Mouse (Mus musculus): Measurements from ENCODE around the gene Spcs3.
"Not testable (repeated sequence)": the region's sequence is repeated elsewhere in the genome, so short reads cannot be mapped to it uniquely, and the experiment has no call there.

Gene Spcs3

DNA sequence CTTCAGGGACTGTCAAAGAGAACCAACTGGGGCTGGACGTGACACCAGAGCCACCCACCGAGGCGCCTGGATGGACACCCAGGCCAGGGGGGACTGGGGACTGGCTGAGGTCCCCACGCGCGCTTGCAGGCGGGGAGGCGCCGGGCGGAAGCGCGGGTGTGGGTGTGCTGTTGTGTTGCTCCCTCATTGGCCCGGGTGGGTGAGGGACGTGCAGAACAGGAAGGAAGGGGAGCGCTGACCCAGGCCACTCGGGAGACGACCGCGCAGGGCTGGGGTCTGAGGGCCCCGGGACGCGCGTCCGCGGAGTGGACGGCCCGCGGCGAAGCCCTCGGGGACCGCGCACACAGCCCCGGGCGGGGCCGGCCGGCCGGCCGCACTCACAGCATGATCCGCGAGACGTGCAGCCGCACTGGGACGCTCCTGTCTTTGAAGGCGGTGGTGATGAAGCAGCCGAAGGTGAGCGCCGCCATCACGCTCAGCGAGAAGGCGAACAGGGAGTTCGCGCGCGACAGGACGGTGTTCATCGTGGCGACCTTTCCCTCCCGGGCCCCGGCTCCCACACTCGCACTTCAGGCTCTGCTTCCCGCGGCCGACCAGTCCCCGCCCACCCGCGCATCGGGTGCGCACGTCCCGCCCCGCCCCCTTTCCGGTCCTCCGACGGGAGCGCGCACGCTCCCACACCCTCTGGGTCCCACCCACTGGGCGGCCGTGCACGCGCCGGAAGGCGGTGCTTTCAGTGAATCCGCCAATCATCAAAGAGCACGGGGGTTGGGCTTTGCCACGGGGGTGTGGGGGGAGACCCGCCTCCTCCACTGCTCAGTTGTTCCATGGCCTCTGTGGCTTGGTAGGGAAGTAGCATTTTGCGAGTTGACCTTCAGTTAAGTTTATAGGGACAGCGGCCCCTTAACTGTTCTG is at the start of gene Spcs3, which contains the start of gene Asb5:
Spcs3 (minus strand) TSS at position 617 of the 915 bp plus-strand sequence.
Asb5 (plus strand) TSS at position 199 of the 915 bp plus-strand sequence.
- peak; percentile 95 for DNase-seq

DNA sequence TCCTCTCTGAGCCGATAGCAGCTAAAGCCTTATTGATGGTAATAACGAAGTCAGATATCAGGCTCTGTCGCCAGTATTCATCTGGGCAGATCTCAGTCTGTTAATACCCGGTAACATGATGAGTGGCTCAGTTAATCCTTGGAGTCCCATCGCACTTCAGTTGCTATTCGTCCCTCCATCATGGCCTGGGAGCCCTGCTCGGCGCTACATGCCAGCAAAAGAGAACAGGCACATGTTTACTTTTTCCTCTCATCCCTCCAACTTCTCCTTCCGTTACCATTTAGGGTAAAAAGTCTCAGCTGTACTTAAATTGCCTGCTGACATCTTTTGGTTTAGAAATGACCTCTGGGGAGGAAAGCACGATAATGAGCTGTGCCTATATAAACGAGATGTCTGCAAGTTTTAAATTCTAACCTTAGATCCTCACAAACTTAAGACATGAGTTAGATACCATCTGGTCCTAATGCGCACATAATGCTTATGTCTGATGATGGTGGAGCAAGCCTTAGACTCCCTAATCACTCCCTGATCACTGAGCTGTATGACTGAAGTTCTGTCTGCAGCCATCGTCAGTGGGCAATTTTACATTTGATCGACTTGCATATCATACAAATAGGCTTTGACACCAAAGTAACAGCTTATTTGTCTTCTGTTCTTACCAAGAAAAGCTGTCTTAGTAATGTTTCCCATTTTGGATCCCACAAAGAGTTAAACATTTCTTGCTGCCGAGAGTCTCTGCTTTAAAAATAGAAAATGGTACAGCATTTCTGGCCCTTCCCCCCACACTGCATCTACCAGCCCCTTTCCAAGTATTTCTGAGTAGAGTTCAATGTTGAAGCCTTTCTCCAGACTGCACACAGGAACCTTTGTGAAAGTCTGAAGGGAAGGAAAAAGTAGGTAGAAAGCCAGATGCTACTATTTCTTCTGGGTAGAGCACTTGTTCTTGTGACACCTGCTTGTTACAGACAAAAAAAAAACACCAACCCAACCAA is 41.1 kb upstream of the Spcs3 start:
- no peak for DNase-seq

DNA sequence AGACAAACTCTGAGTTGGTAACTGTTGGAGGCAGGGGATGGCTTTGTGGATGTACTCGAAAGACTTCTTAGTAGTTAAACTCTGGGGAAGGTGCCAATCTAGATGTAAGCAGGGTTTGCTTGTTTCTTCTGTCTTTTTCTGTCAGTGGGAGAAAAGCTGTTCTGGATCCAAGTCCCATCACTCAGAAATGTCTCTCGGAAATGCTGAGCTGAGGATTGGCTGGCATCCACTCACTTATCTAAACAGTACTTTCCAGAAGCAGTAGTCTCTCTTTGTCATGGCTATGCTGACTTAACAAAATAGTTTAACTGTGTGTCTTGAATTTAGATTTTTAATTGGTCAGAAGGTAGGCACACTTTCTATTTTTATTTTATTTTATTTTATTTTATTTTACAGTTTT is 37.4 kb upstream of the Spcs3 start:
- no peak for DNase-seq

DNA sequence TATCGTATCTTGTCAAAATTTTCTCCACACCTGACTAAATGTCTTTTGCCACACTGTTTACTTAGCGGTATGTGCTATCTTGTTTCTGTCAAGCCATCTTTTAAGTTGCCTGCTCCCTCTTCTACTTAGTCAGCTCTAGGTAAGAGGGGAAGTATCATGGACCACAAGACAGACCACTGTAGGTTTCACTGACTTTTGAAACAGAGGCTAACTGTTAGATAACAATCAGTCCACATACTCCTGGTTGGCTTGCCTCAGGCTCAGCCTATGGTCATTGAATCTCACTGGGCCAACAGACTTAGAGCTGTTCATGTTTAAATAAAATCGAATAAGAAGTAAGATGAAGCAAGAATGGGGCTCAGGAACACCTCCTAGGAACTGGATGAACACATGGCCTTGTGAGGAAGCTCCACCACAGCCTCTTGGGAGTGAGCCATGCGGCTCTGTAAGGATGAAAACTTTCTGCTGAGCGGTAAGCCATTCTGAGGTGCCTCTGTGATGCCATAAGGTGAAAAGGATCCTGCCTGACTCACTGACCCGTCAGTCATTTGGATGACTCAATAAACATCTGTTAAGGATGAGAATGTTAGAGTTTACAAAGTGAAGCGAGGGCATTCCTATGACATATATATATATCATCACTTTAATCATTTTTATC is 35.9 kb upstream of the Spcs3 start:
- no peak for DNase-seq

DNA sequence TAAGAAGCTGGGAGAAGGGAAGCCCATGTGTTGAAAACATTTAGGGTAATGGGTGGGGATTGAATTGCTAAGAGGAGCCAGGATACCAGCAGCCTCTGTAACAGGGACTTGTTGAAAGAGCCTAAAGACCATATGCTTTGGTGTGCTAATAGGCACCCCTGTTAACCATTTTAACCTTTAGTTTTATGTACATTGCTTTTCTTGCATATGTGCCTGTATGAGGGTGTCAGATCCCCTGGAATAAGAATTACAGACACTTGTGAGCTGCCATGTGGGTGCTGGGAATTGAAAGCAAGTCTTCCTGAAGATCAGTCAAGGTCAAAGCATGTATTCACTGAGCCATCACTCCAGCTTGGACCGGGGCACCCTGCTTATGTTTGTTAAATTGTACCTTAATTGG is 35.4 kb upstream of the Spcs3 start:
- no peak for DNase-seq

DNA sequence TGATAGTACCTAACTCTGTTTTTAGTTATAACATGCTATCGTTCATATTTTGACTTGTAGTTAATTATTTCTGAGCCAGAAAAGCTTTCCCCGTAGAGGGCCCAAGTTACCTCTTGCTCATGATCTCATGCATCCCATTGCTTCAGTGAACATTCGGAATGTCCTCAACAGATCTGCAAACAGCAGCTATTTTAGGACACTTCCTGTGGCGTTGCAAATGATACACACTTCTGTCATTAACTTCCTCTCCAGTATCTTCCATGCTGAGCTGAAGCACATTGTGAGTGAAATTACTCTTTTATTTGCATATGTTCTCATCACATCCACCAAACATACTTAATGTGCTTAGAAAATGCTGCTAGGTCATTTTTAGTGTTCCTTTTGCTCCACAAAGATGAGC is 32.3 kb upstream of the Spcs3 start:
- no peak for DNase-seq

DNA sequence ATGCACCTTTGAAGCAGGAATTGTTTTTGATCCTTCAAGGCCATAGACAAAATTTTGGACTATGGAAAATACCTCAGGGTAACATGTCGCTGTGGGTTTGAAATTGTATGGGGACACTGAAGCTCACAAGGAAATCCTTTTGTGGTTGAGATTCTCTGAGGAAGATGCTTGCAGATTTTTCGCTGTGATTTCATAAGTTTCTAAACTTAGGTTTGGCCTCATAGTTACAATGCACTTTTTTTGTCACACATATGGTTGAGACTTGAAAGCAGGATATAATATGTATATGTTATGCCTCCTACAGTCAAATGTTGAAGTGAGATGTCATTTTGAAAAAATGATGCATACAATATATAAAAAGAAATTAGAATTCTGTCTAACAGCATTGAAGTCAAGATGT is 25.1 kb upstream of the Spcs3 start:
- DNase-seq, result no peak

DNA sequence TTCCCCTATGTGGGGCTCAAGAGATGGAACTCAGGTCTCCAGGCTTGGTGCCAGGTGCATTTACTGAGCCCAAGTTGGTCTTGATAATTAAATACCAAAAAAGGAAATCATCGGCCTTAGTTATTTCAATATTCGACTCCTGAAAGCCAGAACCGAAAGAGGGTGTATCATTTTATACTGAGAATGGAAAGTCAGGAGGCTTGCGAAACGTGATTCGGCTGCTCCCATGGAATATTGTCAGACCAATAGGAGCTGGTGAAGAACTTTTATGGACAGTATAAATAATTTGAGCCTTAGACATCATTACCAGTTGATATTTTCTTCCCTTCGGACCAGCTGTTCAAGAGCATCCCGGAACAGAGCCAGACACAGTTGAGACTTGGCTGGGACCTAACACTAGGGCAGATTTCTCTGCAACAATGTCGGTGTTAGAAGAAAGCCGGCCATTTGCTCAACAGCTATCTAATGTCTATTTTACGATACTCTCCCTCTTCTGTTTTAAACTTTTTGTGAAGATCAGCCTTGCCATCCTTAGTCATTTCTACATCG is 20.3 kb upstream of the Spcs3 start:
- DNase-seq, result no peak

DNA sequence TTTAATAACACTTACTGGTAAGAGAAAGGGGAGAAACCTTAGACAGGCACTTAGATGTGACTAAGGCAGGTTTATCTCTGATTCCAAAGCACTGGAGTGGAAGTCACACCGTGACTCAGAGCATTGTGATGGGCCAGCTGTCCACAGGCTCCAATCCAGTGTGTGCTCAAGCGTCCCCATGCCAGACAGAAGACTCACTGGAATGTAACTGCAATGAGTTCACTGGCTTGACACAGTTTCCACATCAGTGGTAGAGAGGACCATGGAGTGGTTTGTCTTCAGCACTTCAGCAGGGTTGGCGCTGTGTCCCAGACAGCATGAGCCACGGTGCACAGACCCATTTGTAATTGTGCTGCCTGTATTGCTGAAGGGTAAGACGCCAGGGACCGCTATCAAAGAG is 18.6 kb upstream of the Spcs3 start:
- no peak for DNase-seq

DNA sequence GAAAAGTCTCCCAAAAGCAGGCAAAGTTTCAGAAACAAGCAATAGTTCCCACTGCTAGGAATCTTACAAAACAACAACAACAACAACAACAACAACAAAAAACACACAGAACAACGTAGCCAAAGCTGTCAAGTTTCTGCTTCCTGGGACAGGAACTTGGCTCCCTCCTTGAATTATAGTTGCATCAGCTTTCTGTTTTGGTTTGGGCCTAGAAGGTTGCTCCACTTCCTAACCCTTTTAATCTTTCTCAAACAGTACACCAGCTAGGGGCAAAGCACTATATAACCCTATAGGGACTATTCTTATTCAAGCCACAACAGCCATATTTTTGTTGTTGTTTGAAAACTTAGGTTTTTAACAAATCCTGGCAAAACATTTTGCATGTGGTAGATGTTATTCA is 11.5 kb upstream of the Spcs3 start:
- no peak for DNase-seq

DNA sequence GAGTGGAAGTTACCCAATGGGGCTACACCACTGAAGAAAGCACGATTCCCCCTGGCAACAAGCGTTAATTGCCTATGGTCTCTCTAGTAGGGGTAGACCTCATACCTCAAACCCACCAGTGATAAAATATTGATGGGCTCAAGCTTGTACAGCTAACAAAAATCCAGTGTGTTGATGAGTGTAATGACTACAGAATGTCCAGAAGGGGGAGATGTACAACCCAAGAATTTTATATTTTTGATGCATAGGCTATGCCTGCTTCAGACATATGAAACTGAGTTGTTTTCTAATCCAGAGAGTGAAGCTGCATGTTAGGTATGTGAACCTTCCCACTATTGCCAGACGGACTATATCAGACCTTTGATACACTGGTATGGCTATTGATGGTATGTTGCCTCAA is 7.5 kb upstream of the Spcs3 start:
- no peak for DNase-seq

DNA sequence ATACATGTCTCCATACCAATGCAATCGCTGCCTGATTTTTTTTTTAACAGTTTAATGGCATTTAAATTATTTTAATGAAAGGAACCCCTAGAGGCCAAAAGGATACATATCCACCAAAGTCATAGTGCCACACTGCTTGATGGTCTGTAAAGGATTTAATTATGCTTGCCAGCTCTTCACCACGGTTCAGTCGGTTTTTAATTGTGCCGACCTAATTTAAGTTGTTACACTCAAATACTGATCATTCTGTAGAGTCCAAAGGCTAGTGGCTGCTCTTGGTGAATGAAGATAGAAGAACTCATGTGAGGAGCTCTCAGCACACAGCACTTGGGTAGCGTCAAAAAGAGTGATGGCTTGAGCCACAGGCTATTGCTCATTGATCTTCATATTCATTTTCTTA is 5.4 kb upstream of the Spcs3 start:
- DNase-seq, result no peak

DNA sequence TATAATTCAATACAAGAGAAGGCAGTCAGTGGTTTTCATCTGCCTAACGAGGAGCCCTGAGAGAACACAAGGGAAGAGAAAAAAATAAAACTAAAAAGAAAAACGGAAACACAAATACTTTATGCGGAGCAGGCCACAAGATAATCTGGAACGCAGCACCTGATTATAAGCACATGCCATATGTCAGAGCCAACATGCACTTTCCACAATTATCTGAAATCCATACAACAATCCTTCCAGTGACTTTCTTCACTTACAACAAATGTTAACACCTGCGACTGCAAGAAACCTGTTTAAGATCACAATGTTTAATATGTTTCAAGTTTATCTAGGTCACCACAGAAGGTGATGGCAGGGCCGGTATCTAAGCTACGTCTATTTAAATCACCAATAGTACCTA is 1.2 kb downstream of the Spcs3 start:
- DNase-seq, result no peak

DNA sequence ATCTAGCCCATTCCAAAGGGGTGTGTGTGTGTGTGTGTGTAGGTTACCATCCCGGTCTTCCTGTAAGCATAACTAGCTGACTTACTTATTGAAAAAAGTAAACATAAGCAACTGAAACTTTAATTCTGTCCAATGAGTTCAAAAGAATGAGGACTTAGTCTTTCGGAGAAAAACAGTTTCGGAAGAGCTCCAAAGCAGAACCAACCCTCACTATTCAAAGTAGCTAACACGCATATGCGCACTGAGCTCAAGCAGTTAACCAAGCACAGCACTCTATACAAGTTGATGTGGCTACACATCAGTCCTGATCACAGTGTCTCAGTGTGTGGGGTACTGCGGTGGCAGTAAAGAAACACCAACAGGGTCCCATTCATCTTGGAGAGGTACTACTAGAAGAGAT is 3.1 kb downstream of the Spcs3 start:
- no peak for DNase-seq

DNA sequence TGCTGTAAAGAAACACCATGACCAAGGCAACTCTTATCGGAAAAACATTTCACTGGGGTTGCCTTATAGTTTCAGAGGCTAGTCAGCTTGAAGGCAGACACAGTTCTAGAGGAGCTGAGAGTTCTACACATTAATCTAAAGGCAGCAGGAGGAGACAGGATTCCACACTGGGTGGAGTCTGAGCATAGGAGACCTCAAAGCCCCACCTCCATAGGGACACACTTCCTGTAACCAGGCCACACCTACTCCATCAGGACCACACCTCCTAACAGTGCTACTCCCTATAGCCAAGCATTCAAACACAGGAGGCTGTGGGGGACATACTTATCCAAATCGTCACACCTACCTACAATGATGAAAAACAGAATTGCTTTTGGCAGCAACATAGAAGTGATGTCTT is 4.2 kb downstream of the Spcs3 start:
- no peak for DNase-seq

DNA sequence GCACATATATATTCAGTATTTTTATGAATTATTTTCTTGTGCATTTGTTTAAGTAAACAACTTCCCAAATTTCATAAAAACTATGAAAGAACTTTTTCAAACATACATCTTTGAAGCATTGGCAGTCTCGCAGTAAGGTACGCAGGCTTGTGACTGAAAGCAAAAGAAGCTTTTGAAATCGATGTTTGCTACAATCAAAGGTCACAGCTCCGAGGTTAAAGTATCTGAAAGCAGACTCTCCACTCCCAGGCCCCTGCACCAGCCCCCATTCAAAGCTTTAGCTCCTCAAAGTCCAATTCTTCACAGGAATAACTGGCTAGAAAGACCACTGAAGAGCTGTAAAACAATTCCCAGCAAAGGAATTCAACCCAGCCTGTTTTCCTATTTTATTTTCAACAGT is 9.3 kb downstream of the Spcs3 start:
- no peak for DNase-seq

DNA sequence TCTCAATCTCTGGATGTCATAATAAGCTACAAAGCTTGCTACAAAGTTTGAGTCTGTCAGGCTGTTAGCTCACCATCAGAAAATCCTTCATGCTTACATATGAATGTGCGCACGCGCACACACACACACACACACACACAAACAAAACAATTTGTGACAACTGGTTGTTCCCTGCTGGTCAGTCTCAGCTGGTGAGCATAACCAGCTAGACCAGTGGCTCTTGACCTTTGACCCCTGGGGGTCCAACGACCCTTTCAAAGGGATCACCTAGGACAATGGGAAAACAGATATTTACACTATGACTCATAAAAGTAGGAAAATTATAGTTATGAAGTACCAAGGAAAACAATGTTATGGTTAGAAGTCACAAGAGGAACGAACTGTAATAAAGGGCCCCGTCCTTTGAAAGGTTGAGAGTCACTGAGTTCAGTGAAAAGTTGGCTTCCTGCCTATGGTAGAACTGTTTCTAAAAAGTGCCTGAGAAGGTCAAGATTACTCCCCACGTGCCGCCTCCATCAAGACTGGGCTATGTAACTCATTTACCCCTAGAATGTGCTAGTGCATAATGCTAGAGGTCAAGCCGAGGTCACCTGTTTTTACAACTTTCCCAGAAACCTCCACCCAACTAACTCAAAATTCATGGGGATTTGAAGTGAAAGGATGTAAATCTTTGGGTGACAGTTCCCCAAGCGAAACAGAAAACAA is 10.9 kb downstream of the Spcs3 start:
- DNase-seq, result no peak

DNA sequence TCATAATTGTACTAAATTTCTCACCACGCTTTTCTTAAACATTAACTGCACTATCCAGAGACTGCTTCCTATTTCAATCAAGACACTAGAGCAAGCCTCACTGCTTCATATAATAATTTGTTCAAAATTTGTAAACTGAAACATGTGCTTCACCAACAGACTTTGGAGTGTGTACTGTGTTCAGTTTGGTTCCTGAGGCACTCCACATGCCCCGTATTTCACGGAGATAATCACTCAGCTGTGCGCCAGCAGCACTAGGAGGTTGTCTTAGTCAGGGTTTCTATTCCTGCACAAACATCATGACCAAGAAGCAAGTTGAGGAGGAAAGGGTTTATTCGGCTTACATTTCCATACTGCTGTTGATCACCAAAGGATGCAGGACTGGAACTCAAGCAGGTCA is 17.6 kb downstream of the Spcs3 start:
- DNase-seq, result not testable (repeated sequence)

DNA sequence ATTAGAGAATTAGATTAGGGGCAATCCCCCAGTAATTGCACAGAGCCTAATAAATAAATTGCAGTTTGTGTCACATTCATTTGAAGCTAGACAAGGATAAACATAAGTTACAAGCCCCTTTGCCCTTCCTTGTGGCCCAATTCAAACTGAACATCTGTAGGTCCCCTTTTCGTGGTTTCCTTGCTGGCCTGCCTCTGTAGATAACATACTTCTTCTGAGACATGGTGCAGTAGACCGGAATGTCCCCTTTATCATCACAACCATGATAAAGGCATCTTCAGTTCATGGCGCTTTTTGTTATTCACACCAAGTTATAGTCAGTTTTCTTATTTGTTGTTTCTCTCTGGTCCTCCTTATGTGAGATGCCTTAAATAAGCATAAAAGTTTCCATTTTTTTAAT is 18.0 kb downstream of the Spcs3 start:
- no peak for DNase-seq

DNA sequence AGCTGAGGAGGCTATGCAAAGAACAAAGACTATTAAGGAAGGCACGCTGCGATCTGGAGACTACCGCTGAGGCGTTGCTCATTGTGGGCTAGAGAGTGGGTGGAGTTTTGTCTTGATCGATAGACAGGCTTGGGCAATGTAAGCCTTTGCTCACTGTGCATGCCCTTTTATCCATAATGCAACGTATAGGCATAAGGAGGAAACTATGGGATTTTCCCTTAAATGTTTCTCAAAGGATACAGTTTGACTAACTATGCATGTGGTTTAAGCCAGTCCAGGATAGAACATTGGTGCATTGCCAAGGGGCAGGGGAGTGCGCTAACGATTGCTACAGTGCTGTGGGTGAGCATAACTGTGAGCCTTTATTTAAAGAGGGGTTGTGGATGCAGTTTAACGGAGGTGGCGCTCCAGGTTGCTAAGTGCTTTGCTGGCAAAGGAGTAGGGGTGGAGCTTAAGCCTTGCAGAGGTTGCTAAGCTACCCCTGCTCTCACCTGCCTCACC is 20.5 kb downstream of the Spcs3 start:
- peak; percentile 13 for DNase-seq

DNA sequence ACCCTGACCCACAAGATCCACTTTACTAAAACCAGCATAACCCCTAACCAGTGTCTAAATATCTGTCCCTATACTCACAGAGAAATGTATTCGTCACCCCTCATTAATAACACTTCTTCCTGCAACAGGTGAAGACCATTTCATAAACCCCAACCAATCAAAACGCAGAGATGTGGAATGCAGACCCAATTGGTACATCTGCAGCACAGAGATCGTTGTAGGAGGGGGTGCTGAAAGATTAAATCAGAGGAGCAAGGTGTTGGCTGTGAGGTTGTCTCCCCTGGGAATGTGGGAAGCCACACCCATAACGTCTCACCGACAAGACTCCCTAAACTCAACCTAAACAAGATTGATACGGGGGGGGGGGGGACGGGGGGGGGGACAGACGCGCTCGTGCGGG is 21.0 kb downstream of the Spcs3 start:
- no peak for DNase-seq

DNA sequence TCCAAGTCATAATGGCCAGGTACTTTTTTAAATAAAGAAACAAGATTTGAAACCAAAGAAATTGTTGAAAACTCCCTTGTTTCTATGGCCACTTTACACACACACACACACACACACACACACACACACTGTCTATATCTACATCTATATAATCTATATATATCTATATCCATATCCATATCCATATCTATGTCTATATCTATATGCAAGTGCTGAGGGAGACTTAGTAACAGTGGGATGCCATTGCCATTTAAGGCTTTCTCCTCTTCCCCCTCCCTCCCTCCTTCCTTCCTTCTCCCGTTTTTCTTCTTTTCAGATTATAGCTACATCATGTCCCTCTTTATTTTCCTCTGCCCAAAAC is 21.7 kb downstream of the Spcs3 start:
- DNase-seq, result no peak

All from cerebellum, adult 11-12 months (tissue).